Mouse (Mus musculus) lung, adult 2 months (tissue): ENCODE results near the gene Trpm5.

Experiments
- CTCF ChIP-seq: fragments of 200-500 bp; IDR thresholded peaks from 2 replicates; pipeline ENCODE4 v1.5.1; 2011; ENCODE audit warnings: mild to moderate bottlenecking, low read length, control low read depth; ENCODE audit not compliant: insufficient read depth
- POLR2A ChIP-seq: fragments of 200-500 bp; IDR thresholded peaks from 2 replicates; pipeline ENCODE4 v1.6.1; 2011; ENCODE audit warnings: low read depth, mild to moderate bottlenecking, control low read depth, low read length, borderline replicate concordance; ENCODE audit errors: extremely low read depth

GRCm38 (mm10) chr7:143041138-143041822, 53.2 kb downstream of the Trpm5 start:
- TF ChIP-seq POLR2A (no peak), CTCF (no peak)
